Mouse (Mus musculus) heart, adult 18-20 months (tissue): ENCODE data around the gene Cit. TPM values are rescaled to one million over a fixed set of nuclear protein-coding genes. Genes with fewer than 3 reads are reported as not detected.
"Not testable (repeated sequence)": the region's sequence is repeated elsewhere in the genome, so short reads cannot be mapped to it uniquely, and the experiment has no call there.

Experiments used
- DNase-seq, 2 experiments: peaks; one replicate each; pipeline ENCODE4 v3.0.0; 2021 to 2022; ENCODE audit warnings: mixed read lengths in 1 of 2
- long read RNA-seq, 2 experiments: library from polyadenylated mRNA; stranded (forward); transcript quantifications; one replicate each; pipeline ENCODE4 v2.0.0; 2021
- total RNA-seq, 2 experiments: library from RNA; stranded (reverse); gene quantifications; 2 replicates each; pipeline ENCODE4 v1.2.3; 2021

The Cit gene
- total RNA-seq, result 1 to 10 TPM in 1 of 2 experiments, under 1 TPM in 1; 0.77 to 1.0 TPM
- long read RNA-seq, experiment 1, result 0 reads
- long read RNA-seq, experiment 2, result 0 reads

DNA sequence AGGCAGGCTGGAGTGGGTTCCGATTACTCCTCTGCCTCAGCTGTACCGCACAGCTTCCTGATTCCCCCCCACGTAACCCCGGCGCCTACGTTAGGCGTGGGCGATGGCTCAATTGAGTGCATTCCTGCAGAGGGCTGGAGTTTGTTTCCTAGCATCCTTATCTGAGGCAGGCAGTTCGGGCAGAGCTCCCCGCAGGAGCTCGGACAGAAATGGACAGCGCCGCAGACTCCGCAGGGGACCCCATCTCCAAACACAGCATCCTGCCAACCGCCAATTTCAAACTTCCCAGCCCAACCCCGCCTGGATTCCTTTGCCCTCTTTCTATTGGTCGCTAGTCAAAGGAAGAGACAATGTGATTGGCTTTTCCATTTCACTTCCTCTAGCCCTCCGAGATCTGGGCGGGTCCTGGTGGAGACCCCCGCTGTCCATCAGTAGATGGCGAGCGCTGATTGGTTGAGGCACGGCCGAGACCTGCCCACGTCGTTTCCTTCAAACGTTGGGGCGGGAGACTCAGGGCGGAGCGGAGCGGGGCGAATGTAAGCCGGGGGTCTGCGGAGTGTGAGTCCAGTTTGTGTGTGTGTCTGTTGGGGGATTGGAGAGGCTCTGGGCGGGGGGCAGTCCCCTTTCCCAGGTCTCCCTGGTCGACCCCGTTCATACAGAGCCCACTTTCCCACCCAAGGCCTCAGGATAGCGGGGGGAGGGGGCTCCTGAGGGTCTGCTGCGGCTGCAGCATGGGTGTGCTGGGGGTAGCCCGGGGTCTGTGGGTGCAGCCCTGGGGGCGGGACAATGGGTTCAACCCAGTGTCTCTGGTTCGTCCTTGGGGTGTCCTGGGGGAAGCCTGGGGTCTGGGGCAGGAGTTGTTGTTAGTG is at the start of gene Cit:
Gene Cit (plus strand): TSS at position 513 of the 869 bp plus-strand sequence.
- DNase-seq, result peak; percentile 91 to 92

GRCm38 (mm10) chr5:115799016-115799894 is 45.8 kb upstream of the Cit start:
- peak; percentile 5 to 17 for DNase-seq

DNA sequence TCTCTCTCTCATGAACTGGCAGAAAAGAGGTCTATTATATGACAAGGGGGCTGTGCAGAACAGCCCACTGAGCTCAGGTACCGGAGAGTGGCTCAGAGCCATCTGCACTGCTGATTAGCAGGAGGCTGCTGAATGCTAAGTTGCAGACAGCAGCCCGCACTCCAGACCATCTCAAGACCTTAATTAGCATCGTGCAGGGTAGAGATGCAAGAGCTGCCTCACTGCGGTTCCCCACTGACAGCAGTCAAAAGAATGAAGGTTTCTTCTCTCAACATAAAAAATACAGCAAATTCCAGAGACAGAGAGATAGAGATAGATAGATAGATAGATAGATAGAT is 45.2 kb upstream of the Cit start:
- no peak for DNase-seq

- DNase-seq, result no peak
These were observed 32.8 kb upstream of the Cit start for GRCm38 (mm10) chr5:115812262-115812661.

GRCm38 (mm10) chr5:115817022-115817421 is 28.1 kb upstream of the Cit start:
- DNase-seq, result no peak

DNA sequence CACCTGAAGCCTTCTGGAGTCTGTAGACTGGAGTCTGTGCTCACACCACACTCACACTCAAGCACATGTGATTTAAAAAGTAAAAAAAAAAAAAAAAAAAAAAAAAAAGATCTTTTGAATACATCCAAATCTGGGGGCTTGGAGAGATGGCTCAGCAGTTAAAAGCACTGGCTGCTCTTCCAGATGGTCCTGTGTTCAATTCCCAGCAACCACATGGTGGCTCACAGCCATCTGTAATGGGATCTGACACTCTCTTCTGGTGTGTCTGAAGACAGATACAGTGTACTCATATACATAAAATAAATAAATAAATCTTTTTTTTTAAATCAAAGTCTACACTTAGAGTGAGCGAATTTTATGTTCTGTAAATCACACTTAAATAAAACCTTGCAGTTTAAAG is 27.4 kb upstream of the Cit start:
- DNase-seq, result not testable (repeated sequence)

DNA sequence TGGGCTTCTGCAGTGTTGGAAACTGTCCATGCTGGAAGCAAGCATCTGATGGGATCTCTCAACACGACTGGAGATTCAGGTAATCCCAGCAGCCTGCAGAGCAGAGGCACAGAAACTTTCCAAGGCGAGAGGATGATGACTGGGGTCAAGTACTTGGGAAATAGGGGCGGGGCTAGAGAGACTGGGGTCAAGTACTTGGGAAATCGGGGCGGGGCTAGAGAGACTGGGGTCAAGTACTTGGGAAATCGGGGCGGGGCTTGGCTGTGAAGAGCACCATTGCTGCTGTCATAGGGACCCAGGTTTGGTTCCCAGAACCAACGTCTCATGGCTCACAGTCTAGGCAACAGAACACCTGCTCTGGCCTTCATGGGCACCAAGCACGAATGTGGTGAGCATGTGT is 25.1 kb upstream of the Cit start:
- no peak for DNase-seq

- no peak for DNase-seq
These were observed 23.9 kb upstream of the Cit start for GRCm38 (mm10) chr5:115821200-115821599.

GRCm38 (mm10) chr5:115821910-115822309 is 23.2 kb upstream of the Cit start:
- DNase-seq, result no peak

GRCm38 (mm10) chr5:115832754-115833153 is 12.3 kb upstream of the Cit start:
- no peak for DNase-seq

DNA sequence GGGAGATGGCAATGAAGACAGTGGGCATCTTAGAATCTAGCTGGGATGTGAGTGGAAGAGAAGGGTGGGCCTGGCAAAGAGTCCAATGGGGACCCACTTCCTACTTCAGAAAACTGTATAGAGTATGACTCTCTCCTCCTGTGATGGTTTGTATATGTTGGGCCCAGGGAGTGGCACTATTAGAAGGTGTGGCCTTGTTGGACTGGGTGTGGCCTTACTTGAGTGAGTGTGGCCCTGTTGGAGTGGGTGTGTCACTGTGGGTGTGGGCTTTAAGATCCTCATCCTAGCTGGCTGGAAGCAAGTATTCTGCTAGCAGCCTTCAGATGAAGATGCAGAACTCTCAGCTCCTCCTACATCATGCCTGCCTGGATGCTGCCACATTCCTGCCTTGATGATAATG is 11.3 kb upstream of the Cit start:
- DNase-seq, result not testable (repeated sequence)

DNA sequence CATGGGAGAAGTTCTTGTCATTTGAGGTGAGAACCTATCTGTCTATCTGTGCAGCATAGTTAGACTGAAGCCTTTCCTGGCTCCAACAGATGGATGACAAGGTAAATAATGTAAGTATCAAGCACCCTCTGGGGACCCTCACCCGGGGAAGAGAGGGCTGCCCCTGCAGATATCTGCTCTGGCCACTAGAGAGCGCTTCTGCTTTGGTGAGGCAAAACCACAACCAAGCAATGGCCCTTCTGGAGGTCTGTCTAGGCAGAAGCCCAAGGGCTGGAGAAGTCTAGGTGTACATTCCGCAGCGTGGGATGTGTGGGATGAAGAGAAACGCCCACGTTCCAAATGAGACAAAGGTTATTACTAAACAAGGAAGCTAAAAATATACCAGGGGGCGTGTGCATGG is 9.8 kb upstream of the Cit start:
- peak in 1 of 2 experiments; percentile 14 for DNase-seq

DNA sequence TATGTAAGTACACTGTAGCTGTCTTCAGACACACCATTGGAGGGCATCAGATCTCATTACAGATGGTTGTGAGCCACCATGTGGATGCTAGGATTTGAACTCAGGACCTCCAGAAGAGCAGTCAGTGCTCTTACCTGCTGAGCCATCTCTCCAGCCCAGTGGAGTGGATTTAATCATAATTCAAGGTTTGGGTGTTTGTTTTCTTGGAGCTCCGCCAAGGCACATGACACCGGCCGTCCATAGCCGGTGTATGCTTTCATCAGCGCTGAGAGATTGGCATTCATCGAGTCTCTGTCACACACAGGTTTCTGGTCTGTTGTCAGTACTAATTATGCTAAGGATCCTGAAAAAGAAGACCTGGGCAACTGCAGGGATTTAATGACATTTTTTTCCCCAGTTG is 7.0 kb upstream of the Cit start:
- DNase-seq, result no peak

- DNase-seq, result no peak
These were observed 4.6 kb upstream of the Cit start for GRCm38 (mm10) chr5:115840453-115840852.

- DNase-seq, result no peak
These were observed 3.9 kb upstream of the Cit start for GRCm38 (mm10) chr5:115840946-115841775.

- no peak for DNase-seq
These were observed 711 bp upstream of the Cit start for GRCm38 (mm10) chr5:115844368-115844765.

DNA sequence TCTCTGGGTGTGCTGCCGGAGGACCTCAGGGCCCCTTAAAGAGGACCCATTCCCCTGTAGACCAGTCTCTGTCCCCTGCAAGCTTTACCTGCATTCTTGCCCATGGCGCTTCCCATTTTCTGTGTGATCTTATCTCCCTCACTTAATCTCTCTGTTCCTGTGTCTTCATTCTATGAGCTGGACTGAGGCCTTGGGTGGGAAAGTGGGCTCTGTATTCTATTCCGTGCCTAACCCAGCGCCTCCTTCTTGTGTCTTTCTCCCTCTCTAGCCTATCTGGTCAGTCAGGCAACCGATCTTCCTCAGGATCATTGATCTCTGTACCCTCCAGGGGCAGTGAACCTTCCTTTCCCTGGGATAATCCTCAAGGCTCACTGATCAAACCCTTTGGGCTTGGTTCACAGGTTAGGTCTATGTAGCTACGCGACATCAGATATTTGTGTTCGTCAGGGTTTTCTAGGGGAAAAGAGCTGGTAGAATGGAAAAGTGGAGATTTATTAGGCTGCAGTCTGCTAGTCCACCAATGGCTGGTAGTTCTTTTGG is 627 bp downstream of the Cit start:
- DNase-seq, result no peak

GRCm38 (mm10) chr5:115847166-115847565 is 2.1 kb downstream of the Cit start:
- no peak for DNase-seq

- no peak for DNase-seq
These were observed 3.4 kb downstream of the Cit start for GRCm38 (mm10) chr5:115848463-115848862.

DNA sequence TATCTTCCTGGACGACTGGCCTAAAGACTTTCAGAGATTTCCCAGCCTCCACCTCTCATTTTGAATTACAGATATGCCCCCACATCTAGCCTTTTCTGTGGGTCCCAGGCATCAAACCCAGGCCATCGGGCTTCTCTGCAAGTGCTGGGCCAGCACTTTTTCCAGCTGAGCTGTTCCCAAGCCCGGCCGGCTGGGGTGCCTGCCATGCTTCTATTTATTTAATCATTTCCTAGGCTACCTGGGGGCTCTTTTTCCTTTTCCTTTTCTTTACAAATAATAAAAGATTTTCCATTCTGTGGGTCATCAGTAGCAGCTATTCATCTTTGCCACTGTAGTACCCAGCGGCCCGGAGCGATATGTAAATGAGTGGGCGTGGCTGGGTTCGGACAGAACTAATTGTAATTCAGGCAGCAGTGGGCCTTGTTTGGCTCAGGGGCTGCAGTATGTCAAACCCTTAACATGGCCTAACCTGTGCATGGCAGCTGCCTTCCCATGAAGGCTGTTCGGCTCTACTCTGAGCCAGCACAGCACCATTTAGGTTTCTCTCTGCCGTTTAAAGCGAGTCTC is 4.3 kb downstream of the Cit start:
- no peak for DNase-seq

DNA sequence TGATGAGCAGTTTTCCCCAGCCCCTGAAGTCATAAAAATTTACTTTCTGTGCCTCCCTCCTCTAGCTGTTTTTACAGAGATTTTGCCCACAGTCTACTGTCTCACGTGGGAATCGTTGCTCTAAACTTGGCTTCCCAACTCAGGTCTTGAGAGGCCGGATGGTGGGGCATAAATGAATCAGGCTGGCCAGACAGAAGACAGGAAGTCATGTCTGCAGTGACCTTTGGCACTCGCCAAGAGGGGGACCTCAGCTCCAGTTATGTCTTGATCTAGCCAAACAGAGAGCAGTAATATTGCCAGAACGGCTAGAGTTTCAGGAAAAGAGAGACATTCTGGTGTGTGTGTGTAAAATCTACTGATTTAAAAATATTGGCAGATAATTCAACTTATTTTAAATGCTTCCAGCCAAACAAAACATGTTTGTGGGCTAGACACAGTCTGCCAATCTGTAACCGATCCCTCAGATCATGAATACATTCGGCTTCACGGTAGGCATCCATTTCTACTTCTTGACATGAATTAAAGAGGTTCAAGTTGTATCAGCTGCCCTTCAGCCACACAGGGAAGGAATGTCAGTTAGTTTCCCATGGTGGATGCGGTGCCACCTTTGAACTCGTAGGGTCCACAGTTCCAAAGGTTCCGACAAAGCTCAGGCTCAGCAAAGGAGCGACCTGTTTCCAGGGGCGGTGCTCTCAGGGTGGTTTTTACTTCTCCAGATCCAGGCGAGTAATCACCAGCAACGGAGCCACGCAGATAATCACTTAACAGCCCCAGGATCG is 5.4 kb downstream of the Cit start:
- DNase-seq, result no peak
